Mouse (Mus musculus) erythroblast, embryonic 14.5 days (primary cell): ENCODE results near the gene Fsd1. TPM values are rescaled to one million over a fixed set of nuclear protein-coding genes. Genes with fewer than 3 reads are reported as not detected.

Experiments
- H3K27me3 ChIP-seq: 2 replicates; pipeline ENCODE4 v1.6.1; 2012; ENCODE audit warnings: inconsistent platforms; ENCODE audit not compliant: control insufficient read depth
- H3K36me3 ChIP-seq: 2 replicates; pipeline ENCODE4 v1.6.1; 2012; ENCODE audit warnings: mild to moderate bottlenecking, inconsistent platforms; ENCODE audit not compliant: control insufficient read depth
- H3K4me1 ChIP-seq: 2 replicates; pipeline ENCODE4 v1.6.1; 2012; ENCODE audit warnings: inconsistent platforms; ENCODE audit not compliant: control insufficient read depth
- H3K4me3 ChIP-seq: replicated peaks from 2 replicates; pipeline ENCODE3; 2012; ENCODE audit warnings: moderate library complexity, mild to moderate bottlenecking, inconsistent platforms
- H3K9me3 ChIP-seq: 2 replicates; pipeline ENCODE4 v1.6.1; 2012; ENCODE audit warnings: low read length, inconsistent platforms, mixed read lengths; ENCODE audit not compliant: control insufficient read depth
- GATA1 ChIP-seq: IDR thresholded peaks from 2 replicates; pipeline ENCODE4 v1.6.1; 2012; ENCODE audit warnings: low read length, inconsistent platforms, mixed read lengths
- TAL1 ChIP-seq: IDR thresholded peaks from 3 replicates; pipeline ENCODE4 v1.6.1; 2012; ENCODE audit warnings: low read length, inconsistent platforms, mixed read lengths
- polyA plus RNA-seq: library from polyadenylated mRNA; stranded (reverse); fragments of >175 nt; gene quantifications from 2 replicates; pipeline ENCODE4 v1.2.3, GENCODE M21; 2012

The Fsd1 gene
- polyA plus RNA-seq, 1 experiment, result not detected

- Histone ChIP-seq H3K36me3 (peaks cover 31% of the 10 kb centered on the region), H3K27me3 (no peaks in the 10 kb centered on the region), H3K4me1 (peaks cover 37% of the 10 kb centered on the region), H3K9me3 (no peaks in the 10 kb centered on the region), H3K4me3 (no peak overlapping the region)
- TF ChIP-seq TAL1 (no peak), GATA1 (no peak)
Observed at GRCm38 (mm10) chr17:56011441-56011840, 25.1 kb downstream of the Fsd1 start.

- peaks cover 70% of the 10 kb centered on the region for H3K36me3 ChIP-seq
- no peaks in the 10 kb centered on the region for H3K27me3 ChIP-seq
- TF ChIP-seq GATA1 (no peak), TAL1 (no peak)
Observed at GRCm38 (mm10) chr17:56015293-56015692, 29.0 kb downstream of the Fsd1 start.

GRCm38 (mm10) chr17:56016382-56016781, 30.1 kb downstream of the Fsd1 start:
- TF ChIP-seq GATA1 (no peak), TAL1 (no peak)
- peaks cover 78% of the 10 kb centered on the region for H3K36me3 ChIP-seq

More at GRCm38 (mm10) chr17:56015293-56015692, 29.0 kb downstream of the Fsd1 start:
- Histone ChIP-seq H3K9me3 (no peaks in the 10 kb centered on the region), H3K4me1 (peaks cover 7% of the 10 kb centered on the region), H3K4me3 (no peak overlapping the region)

GRCm38 (mm10) chr17:56016793-56017785, 30.8 kb downstream of the Fsd1 start:
- TF ChIP-seq GATA1 (no peak), TAL1 (no peak)
- Histone ChIP-seq H3K9me3 (no peaks in the 10 kb centered on the region), H3K27me3 (no peaks in the 10 kb centered on the region), H3K4me1 (peaks cover 3% of the 10 kb centered on the region; the same call in 1 of the 2 replicates), H3K4me3 (no peak overlapping the region), H3K36me3 (peaks cover 79% of the 10 kb centered on the region)

More at GRCm38 (mm10) chr17:56016382-56016781, 30.1 kb downstream of the Fsd1 start:
- no peak overlapping the region for H3K4me3 ChIP-seq
- H3K4me1 ChIP-seq, result no peaks in the 10 kb centered on the region; the same call in 1 of the 2 replicates
- H3K27me3 ChIP-seq, result no peaks in the 10 kb centered on the region
- no peaks in the 10 kb centered on the region for H3K9me3 ChIP-seq

- Histone ChIP-seq H3K4me1 (peaks cover 3% of the 10 kb centered on the region; the same call in 1 of the 2 replicates), H3K4me3 (no peak overlapping the region), H3K27me3 (no peaks in the 10 kb centered on the region), H3K36me3 (peaks cover 84% of the 10 kb centered on the region), H3K9me3 (no peaks in the 10 kb centered on the region)
- TF ChIP-seq GATA1 (no peak), TAL1 (no peak)
Observed at GRCm38 (mm10) chr17:56017848-56018247, 31.5 kb downstream of the Fsd1 start.

GRCm38 (mm10) chr17:56018347-56019131, 32.2 kb downstream of the Fsd1 start:
- no peak for TF ChIP-seq GATA1
- Histone ChIP-seq H3K4me3 (no peak overlapping the region), H3K27me3 (no peaks in the 10 kb centered on the region), H3K36me3 (peaks cover 88% of the 10 kb centered on the region), H3K9me3 (no peaks in the 10 kb centered on the region), H3K4me1 (peaks cover 4% of the 10 kb centered on the region; the same call in 1 of the 2 replicates)

- Histone ChIP-seq H3K4me3 (no peak overlapping the region), H3K36me3 (peaks cover 96% of the 10 kb centered on the region), H3K9me3 (no peaks in the 10 kb centered on the region), H3K27me3 (no peaks in the 10 kb centered on the region), H3K4me1 (peaks cover 11% of the 10 kb centered on the region)
- TF ChIP-seq TAL1 (no peak), GATA1 (no peak)
Observed at GRCm38 (mm10) chr17:56020400-56021084, 34.2 kb downstream of the Fsd1 start.

GRCm38 (mm10) chr17:56021161-56021910, 35.0 kb downstream of the Fsd1 start:
- no peaks in the 10 kb centered on the region for H3K9me3 ChIP-seq
- H3K4me3 ChIP-seq, result no peak overlapping the region
- peaks cover 96% of the 10 kb centered on the region for H3K36me3 ChIP-seq
- no peaks in the 10 kb centered on the region for H3K27me3 ChIP-seq
- TF ChIP-seq TAL1, result no peak
- H3K4me1 ChIP-seq, result peaks cover 15% of the 10 kb centered on the region
